Mouse (Mus musculus) forebrain, postnatal 0 days (tissue): Measurements from ENCODE around the gene Ubox5. TPM values are rescaled to one million over a fixed set of nuclear protein-coding genes. Genes with fewer than 3 reads are reported as not detected.

ENCODE experiments used
- ATAC-seq: fragments of 200-750 bp; cut with Nextera tagmentation; 2 replicates; pipeline ENCODE4 v1.8.0; 2017; ENCODE audit warnings: mild to moderate bottlenecking, moderate library complexity
- DNase-seq: peaks from one replicate; pipeline ENCODE4 v3.0.0-alpha.2; 2015
- H3K27ac ChIP-seq: fragments of 300-500 bp; sonication (generic); 2 replicates; pipeline ENCODE4 v1.5.1; 2014; ENCODE audit warnings: low read depth, mild to moderate bottlenecking, antibody characterized with exemption, low read length, moderate library complexity, mixed read lengths
- H3K27me3 ChIP-seq: fragments of 300-500 bp; sonication (generic); 2 replicates; pipeline ENCODE4 v1.6.1; 2014; ENCODE audit warnings: mild to moderate bottlenecking, low read length, mixed read lengths; ENCODE audit not compliant: insufficient read depth
- H3K36me3 ChIP-seq: fragments of 300-500 bp; sonication (generic); 2 replicates; pipeline ENCODE4 v1.6.1; 2014; ENCODE audit warnings: mild to moderate bottlenecking, moderate library complexity; ENCODE audit not compliant: insufficient read depth
- H3K4me1 ChIP-seq: fragments of 300-500 bp; sonication (generic); 2 replicates; pipeline ENCODE4 v1.6.1; 2014; ENCODE audit warnings: antibody characterized with exemption; ENCODE audit not compliant: insufficient read depth
- H3K4me2 ChIP-seq: fragments of 300-500 bp; sonication (generic); 2 replicates; pipeline ENCODE4 v1.6.1; 2014; ENCODE audit warnings: low read depth, mild to moderate bottlenecking, moderate library complexity
- H3K4me3 ChIP-seq: fragments of 300-500 bp; sonication (generic); 2 replicates; pipeline ENCODE4 v1.5.1; 2014; ENCODE audit warnings: low read depth, low read length, mixed read lengths
- H3K9ac ChIP-seq: fragments of 300-500 bp; sonication (generic); 2 replicates; pipeline ENCODE4 v1.6.1; 2014; ENCODE audit warnings: mild to moderate bottlenecking
- H3K9me3 ChIP-seq: fragments of 300-500 bp; sonication (generic); 2 replicates; pipeline ENCODE4 v1.6.1; 2016; ENCODE audit warnings: low read length
- CTCF ChIP-seq: sonication (generic); IDR thresholded peaks from 2 replicates; pipeline ENCODE4 v1.5.1; 2016; ENCODE audit warnings: antibody characterized with exemption, control low read depth, low read depth
- WGBS: fragments of 180-500 bp; shearing (Covaris S2); extraction: QIAGEN DNeasy Blood & Tissue Kit; methylation state at CpG from one replicate; pipeline ENCODE4 v1.1.7; 2014; 5-methylcytosine and 5-hydroxymethylcytosine counted together
- polyA plus RNA-seq: library from polyadenylated mRNA; unstranded; fragments of >200 nt; fragmentation: Nextera tagmentation; extraction: Ambion mirVana; gene quantifications from 2 replicates; pipeline ENCODE4 v1.2.1, GENCODE M21; 2015
- total RNA-seq: library from RNA; depleted of rRNA; stranded (reverse); fragments of >200 nt; gene quantifications from 2 replicates; pipeline ENCODE4 v1.2.3, GENCODE M21; 2014

The Ubox5 gene
- total and polyA plus RNA-seq, 2 experiments from 2014 or later = 6.6 to 7.3 TPM

DNA sequence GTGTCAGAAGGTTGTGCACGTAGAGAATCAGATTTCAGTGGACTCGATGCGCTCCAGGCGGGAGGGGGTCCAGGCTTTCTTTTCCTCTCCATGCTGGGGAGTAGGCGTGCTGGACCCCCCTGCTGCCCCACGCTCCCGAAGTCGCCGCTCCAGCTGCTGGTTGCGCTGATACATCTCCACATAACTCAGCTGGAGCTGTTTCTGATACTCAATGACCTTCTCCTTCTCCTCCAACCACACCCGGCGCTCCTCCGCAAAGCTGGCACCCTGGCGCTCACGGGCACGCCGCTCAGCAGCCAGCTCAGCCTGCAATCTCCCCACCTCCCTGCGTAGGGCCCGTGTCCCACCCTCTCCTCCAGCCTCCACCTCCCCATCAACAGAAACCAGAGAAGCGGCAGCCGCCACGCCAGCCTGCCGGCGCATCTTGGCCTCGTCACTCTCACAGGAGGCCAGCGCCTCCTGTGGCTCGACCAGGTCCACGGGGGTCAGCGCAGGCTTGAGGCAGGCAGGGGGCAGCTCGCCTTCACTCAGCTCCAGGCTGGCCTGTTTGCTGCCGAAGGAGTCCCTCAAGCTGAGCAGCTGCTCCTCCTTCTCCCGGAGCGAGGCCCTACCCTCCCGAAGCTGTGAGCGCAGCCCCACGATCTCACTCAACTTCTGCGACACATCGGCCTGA, 5.0 kb upstream of the Ubox5 start:
- H3K4me2 ChIP-seq = peak overlapping the region; percentile 37
- no peak for DNase-seq
- peaks cover 6% of the 10 kb centered on the region; the same call in 1 of the 2 replicates for H3K27me3 ChIP-seq
- WGBS = 15% methylated on average over 36 of the region's 38 CpGs
- H3K9ac ChIP-seq = 0 out of 2 replicates have a peak overlapping the region, but pooled peaks have one; percentile 0
- H3K4me1 ChIP-seq = no peaks in the 10 kb centered on the region
- no peak overlapping the region for H3K27ac ChIP-seq
- peaks cover 24% of the 10 kb centered on the region for H3K36me3 ChIP-seq
- H3K9me3 ChIP-seq = no peaks in the 10 kb centered on the region
- TF ChIP-seq CTCF = peak; percentile 39; the same call in 1 of the 2 replicates
- H3K4me3 ChIP-seq = no peak overlapping the region
- ATAC-seq = peak; percentile 23

- Histone ChIP-seq H3K36me3 (peaks cover 24% of the 10 kb centered on the region), H3K27ac (no peak overlapping the region), H3K27me3 (peaks cover 6% of the 10 kb centered on the region; the same call in 1 of the 2 replicates), H3K9ac (no peak overlapping the region), H3K4me1 (no peaks in the 10 kb centered on the region), H3K4me2 (no peak overlapping the region), H3K9me3 (no peaks in the 10 kb centered on the region), H3K4me3 (no peak overlapping the region)
- no peak for TF ChIP-seq CTCF
- 0 out of 2 replicates have a peak, but pooled peaks have one; percentile 3 for ATAC-seq
- no peak for DNase-seq
- 21% methylated on average over 14 of the region's 14 CpGs for WGBS
These were observed 4.3 kb upstream of the Ubox5 start for GRCm38 (mm10) chr2:130634006-130634738.

- Histone ChIP-seq H3K4me1 (peaks cover 2% of the 10 kb centered on the region; the same call in 1 of the 2 replicates), H3K4me2 (no peak overlapping the region), H3K36me3 (peaks cover 24% of the 10 kb centered on the region), H3K9me3 (no peaks in the 10 kb centered on the region), H3K27ac (no peak overlapping the region), H3K27me3 (peaks cover 6% of the 10 kb centered on the region; the same call in 1 of the 2 replicates), H3K9ac (no peak overlapping the region), H3K4me3 (no peak overlapping the region)
- DNase-seq (no peak), ATAC-seq (peak; percentile 6; the same call in 1 of the 2 replicates)
- TF ChIP-seq CTCF = no peak
- 40% methylated on average over 5 of the region's 5 CpGs for WGBS
These were observed 3.2 kb upstream of the Ubox5 start for GRCm38 (mm10) chr2:130632887-130633675.

DNA sequence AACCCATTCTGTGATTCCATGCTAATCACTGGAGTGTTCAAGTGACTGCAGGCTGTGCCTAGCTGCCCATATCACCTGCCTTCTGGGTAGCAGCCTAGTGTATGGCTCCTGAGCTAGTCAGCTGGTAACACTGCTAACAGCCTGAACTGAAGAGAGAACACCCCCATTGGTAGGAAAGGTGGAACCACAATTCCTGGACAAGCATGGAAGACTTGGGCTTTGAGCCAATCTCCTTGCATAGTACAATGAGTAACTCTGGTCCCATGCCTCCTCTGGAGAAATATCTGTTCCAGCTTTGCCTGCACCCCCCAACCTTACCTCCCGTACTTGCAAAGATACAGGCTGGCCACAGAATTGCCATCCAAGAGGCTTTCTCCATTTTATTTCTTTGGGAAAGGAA, 2.6 kb upstream of the Ubox5 start:
- DNase-seq (no peak), ATAC-seq (no peak)
- Histone ChIP-seq H3K4me1 (peaks cover 2% of the 10 kb centered on the region; the same call in 1 of the 2 replicates), H3K36me3 (peaks cover 28% of the 10 kb centered on the region), H3K27me3 (peaks cover 6% of the 10 kb centered on the region; the same call in 1 of the 2 replicates), H3K4me3 (no peak overlapping the region), H3K9me3 (no peaks in the 10 kb centered on the region), H3K27ac (no peak overlapping the region), H3K9ac (no peak overlapping the region), H3K4me2 (no peak overlapping the region)
- 39% methylated on average over 1 of the region's 1 CpGs for WGBS
- TF ChIP-seq CTCF = no peak

DNA sequence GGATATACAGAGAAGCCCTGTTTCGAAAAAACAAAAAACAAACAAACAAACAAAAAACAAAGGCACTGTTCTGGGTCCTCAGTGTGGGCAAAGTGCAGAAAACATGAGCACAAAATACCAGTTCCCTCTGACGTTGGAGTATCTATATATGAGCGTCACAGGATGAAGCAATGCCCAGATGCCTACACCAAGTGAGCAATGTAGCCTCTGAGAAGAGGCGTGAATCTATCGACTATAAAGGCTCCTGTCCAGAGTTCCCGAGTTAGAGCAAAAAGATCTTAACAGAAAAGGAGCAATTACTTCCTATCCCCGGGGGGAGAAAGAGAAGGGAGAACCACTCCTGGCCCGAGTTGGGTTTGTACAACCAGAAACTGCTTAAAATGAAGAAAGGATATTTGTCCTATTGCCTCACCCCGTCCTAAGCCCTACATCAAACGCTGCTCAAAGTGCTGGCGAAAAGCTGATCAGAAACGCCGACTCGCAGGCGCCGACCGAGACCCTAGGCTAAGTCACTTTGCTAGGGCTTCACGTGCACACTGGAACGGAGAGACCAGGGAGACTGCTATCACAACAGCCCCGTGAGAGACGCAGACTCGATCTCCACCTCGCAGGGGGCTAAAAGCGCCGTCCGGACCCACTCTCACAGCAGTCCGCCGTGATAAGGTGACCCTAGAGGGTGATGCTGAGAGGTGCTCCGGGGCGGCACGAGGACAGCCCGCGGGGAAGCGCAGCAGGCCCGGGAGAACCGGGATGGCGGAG, 579 bp downstream of the Ubox5 start:
- Histone ChIP-seq H3K4me2 (peak overlapping the region; percentile 91), H3K9ac (peak overlapping the region; percentile 88), H3K36me3 (peaks cover 13% of the 10 kb centered on the region), H3K4me3 (peak overlapping the region; percentile 79), H3K4me1 (peaks cover 2% of the 10 kb centered on the region; the same call in 1 of the 2 replicates), H3K27me3 (no peaks in the 10 kb centered on the region), H3K27ac (peak overlapping the region; percentile 72), H3K9me3 (no peaks in the 10 kb centered on the region)
- DNase-seq (no peak), ATAC-seq (peak; percentile 42)
- TF ChIP-seq CTCF = no peak
- 3% methylated on average over 37 of the region's 37 CpGs for WGBS

- DNase-seq (no peak), ATAC-seq (no peak)
- Histone ChIP-seq H3K4me2 (peak overlapping the region; percentile 91), H3K4me3 (no peak overlapping the region), H3K27ac (no peak overlapping the region), H3K9me3 (no peaks in the 10 kb centered on the region), H3K36me3 (peaks cover 8% of the 10 kb centered on the region; the same call in 1 of the 2 replicates), H3K27me3 (no peaks in the 10 kb centered on the region), H3K9ac (no peak overlapping the region), H3K4me1 (peaks cover 2% of the 10 kb centered on the region; the same call in 1 of the 2 replicates)
- peak; percentile 24; the same call in 1 of the 2 replicates for TF ChIP-seq CTCF
- 71% methylated on average over 3 of the region's 3 CpGs for WGBS
These were observed 1.4 kb downstream of the Ubox5 start for GRCm38 (mm10) chr2:130628424-130628823.
